Mouse (Mus musculus) layer of hippocampus, adult 11-12 months (tissue): Measurements from ENCODE around the gene Mrps6.
"Not testable (repeated sequence)": the region's sequence is repeated elsewhere in the genome, so short reads cannot be mapped to it uniquely, and the experiment has no call there.

Source experiments
- DNase-seq: peaks from one replicate; pipeline ENCODE4 v3.0.0; 2022; ENCODE audit warnings: low spot score

Gene Mrps6

DNA sequence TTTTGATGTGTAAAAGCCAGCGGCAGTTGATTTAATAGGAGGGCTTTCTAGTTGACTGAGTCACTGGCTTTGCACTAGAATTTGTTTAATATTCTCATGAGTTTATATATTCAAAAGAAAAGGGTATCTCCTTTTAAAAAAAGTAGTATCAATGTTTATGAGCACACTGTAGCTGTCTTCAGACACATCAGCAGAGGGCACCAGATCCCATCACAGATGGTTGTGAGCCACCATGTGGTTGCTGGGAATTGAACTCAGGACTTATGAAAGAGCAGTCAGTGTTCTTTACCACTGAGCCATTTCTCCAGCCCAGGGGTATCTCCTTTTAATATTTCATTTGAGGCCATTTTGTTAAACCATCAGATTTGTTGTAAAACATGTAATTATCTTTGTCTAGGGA lies 4.8 kb downstream of the Mrps6 start:
- no peak for DNase-seq

DNA sequence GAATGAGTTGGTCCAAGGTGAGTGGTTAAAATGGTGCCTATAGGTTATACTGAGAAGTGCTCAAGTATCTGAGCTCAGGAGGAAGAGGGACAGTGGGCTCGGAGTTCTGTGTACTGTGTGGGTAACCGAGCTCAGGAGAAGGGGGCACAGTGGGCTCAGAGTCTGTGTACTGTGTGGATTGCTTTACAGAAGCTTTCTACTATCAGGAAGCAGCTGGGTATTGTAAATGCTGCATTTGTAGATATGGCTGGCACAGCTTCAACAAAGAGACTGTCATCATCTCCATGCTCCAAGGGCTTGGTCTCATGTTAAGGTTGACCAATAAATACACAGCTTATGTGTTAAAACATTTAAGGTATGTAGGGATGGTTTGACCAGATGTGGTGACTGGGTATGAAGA lies 6.7 kb downstream of the Mrps6 start:
- DNase-seq: no peak

GRCm38 (mm10) chr16:92070338-92070737 lies 12.3 kb downstream of the Mrps6 start:
- no peak for DNase-seq

DNA sequence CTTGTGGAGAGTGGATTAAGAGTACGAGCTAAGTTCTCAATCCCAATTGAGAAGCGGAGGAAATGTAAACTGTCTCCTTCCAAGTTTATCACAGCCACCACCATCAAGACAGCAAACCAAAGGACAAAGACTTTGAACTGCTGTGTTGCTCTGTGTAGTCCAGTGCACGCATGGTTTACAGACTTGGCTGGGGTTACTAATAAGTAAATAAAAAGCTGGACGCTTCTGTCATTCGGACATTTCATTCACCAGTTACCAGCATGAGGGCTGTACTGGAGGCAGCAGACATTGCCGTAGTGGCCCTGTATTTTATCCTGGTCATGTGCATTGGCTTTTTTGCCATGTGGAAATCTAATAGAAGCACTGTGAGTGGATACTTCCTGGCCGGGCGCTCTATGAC lies 18.7 kb downstream of the Mrps6 start:
- DNase-seq: no peak

DNA sequence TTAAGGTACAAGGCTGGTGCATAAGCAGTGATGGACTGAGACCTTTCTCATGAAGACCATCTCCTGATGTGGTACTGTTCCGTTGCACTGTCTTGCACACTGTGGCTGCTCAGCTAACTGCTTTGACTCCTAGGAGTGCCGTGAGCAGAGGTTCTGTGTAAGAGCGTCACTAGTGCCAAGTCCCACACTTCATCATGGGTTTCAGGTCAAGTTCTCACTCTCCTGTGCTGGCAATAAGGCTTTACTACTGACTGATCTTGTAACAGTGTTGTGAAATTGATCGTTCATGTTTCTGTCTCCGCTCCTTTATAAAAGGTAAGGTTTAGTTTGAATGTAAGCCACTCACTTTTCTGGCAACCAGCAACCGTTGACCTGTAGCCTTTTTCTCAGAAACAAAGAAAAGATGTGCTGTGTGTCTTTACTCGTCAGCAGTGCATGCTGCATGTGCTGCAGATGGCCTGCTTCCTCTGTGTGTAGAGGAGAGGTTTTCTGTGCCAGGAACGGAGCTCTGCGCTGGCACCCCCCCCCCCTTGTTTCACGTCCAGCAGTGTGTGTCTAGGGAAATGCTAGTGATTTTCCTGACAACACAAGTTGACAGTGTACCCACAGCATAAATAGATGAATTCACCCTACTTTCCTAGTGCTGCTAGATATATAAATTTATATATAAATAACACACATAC lies 25.8 kb downstream of the Mrps6 start:
- no peak for DNase-seq

DNA sequence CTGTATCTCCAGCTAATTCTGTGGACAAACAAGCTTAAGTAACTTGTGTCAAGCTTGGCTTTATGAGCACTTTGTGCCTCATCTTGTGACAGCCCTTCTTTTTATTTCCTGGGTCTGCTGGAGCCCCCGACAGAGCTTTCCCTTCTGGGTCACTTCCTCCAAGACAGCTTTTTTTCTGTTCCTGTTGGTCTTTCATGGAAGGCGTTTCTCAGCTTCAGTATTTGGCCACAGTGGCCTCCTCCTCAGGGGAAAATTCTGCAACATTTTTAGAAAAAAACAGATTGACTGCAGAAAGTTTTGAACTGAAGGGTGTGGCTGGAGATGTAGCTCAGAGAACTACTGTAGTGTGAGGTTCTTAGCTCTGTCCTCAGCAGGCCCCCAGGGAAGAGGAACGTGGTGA lies 31.2 kb downstream of the Mrps6 start:
- no peak for DNase-seq

- no peak for DNase-seq
These were observed 33.8 kb downstream of the Mrps6 start for GRCm38 (mm10) chr16:92091876-92092275.

DNA sequence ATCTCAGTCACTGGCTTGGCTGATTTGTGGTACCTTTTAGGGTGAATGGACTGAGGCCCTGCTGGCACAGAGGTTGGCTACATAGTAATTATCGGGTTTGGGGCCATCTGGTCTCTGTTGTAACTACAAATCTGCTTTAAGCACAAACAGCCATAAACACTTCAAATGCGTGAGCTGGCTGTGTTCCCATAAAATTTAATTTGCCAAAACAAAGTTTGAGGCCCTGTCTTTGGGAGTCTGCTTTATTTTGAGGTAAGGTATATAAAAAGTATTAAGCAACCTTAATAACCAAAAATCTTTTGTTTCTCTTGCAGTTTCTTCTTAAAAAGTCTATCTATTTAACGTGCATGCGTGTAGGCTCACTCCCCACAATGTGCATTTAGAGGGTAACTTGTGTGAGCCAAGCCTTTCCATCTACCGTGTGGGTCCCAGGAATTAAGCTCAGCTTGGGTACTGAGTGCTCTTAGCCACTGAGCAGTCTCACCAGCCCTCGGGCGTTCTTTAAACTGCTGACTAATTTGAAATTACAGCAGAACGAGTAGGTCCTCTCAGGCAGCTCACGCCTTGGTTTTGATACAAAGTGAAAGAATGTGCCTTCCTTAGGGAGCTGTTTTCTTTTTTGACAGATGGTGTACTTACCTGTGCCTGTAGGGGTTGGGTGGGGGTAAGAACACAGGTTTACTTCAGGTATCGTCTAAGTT lies 40.4 kb downstream of the Mrps6 start:
- no peak for DNase-seq

DNA sequence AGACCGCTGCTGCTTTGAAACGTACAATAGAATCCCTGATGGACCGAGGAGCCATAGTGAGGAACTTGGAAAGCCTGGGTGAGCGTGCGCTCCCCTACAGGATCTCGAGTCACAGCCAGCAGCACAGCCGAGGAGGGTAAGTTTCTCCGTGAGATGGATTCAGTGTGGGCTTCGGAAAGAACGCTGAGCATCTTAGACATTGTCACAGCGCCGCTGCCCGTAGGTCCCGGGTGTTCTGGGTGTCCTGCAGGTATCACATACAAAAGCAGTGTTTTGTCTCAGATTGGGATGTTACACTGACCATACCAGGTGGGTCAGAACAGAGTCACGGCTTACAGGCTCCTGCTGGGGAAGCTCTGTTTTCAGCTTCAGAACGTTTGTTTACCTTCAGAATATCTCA lies 41.5 kb downstream of the Mrps6 start:
- no peak for DNase-seq

DNA sequence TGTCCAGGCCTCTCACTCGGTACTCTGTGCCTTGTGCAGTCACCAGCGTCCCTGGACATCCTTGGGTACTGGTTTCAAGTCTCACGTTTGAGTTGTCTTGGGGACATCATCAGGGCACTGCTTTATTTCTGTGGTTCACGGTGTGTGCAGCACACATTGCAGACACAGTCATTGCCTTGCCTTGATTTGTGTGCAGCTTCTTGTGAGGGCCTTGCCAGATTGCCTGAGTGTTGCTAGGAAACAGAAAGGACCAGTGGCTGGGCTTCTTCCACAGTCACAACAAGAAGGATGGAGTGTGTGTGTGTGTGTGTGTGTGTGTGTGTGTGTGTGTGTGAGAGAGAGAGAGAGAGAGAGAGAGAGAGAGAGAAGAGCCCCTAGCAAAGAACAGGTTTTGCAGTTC lies 42.0 kb downstream of the Mrps6 start:
- peak; percentile 43 for DNase-seq

GRCm38 (mm10) chr16:92102115-92102514 lies 44.0 kb downstream of the Mrps6 start:
- no peak for DNase-seq

GRCm38 (mm10) chr16:92102931-92103330 lies 44.9 kb downstream of the Mrps6 start:
- not testable (repeated sequence) for DNase-seq

GRCm38 (mm10) chr16:92103572-92104331 lies 45.7 kb downstream of the Mrps6 start:
- peak; percentile 20 for DNase-seq

- no peak for DNase-seq
These were observed 46.2 kb downstream of the Mrps6 start for GRCm38 (mm10) chr16:92104332-92104590.

DNA sequence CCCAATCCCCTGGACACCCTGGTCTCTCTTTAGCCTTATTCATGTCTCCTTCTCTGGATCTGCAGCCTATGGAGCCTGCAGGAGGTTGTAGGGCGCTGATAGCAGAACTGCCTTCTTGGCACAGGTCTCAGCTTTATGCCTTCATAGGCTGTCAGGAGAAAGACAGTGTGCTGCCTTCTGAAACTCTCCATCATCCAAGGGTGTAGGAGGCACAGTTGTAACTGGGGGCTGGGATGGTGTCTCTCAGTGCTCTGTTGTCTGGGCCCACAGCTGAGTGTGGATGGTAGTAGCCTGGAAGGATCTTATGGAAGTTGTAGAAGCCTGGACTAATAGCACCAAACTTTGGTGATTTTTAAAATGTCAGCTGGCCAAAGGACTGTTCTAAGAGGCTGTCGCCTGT lies 46.9 kb downstream of the Mrps6 start:
- no peak for DNase-seq

DNA sequence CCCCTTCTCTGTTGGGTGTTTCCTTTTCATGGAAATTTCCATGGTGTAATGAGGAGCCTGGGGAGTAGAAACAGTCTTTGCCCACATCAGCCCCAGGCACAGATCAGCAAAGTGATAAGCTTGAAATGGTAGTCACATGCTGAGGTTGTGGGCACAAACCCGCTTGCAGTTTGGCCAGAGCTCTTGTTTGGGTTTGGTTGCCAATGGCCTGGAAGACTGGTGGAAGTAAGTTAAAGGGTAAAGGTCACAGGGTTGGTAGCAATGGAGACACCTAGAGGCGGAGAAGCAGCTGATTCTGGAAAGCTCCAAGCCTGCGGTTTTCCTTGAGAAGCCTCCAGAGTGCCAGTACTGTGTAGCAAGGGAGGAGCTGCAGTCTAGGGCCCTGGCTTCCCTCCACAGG lies 47.6 kb downstream of the Mrps6 start:
- no peak for DNase-seq

GRCm38 (mm10) chr16:92107346-92107745 lies 49.3 kb downstream of the Mrps6 start:
- DNase-seq: no peak

DNA sequence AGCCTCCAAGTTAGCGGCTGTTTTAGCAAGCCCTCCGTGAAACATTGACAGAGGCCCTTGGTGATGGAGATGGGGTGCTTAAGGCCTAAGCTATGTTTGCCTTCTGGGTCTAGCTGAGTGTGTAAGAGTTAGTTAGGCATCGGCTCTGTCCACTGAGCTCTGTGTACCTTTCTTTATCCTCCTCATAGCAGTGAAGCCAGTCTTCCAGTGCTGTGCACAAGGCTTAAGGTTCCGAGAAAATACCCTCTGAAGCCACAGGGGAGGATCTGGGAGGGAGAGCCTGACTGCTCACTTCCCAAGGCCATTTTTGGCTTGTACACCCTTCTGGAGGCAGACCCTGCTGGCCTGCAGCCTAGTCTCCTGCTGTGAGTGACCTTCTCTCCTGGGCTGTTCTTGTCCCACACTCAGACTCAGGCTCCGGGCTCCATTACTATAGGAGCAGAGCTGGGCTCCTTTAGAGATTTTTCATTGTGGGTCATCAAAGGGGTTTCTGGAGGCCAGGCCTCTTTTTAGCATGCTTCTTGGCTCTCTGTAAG lies 56.7 kb downstream of the Mrps6 start:
- DNase-seq: no peak

DNA sequence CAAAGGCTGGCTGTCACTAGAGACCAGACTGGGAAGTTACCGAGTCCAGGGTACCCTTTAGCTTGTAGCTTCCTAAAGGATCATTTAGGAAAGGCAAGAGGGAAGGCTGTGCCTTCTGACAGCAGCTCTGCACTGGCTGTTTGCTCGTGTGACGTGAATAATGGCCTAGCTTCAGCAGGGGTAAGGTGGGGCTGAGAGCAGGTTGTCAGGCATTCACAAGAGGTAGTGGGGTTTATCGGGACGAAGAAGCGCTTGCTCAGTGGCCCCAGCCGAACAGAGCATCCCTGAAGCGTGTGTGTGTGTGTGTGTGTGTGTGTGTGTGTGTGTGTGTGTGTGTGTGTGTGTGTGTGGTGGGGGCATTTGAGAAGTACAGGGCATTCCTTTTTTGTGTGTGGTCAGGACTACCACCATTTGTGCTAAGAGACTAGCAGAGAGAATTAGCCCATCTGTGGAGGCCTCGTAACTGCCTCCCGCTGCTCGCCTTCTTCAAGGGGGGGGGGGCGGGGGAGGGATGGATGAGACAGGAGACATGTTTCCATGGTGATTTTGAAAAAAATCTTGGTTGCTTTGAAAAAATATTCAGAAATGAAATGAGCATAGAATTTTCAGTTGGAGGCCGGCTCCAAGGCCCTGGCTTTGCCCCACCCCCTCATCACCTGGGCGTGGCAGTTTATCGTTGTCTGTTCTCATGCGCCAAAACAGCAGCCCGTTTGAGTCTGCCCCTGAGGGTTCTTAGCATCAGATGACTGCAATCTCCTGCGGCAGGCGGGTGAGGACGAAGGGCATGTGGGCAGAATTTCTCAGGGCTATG lies 57.7 kb downstream of the Mrps6 start:
- DNase-seq: no peak

- DNase-seq: no peak
These were observed 59.5 kb downstream of the Mrps6 start for GRCm38 (mm10) chr16:92117337-92118209.

GRCm38 (mm10) chr16:92119013-92119515 lies 61.0 kb downstream of the Mrps6 start:
- DNase-seq: no peak
